Mouse (Mus musculus) natural killer cell, adult 2 months (primary cell): ENCODE measurements around the gene Zfp967.
"Not testable (repeated sequence)": the region's sequence is repeated elsewhere in the genome, so short reads cannot be mapped to it uniquely, and the experiment has no call there.

Experiments
- DNase-seq, 2 experiments: peaks; one replicate each; pipeline ENCODE4 v3.0.0; 2022; ENCODE audit warnings: low spot score in 2 of 2

Zfp967 gene

DNA sequence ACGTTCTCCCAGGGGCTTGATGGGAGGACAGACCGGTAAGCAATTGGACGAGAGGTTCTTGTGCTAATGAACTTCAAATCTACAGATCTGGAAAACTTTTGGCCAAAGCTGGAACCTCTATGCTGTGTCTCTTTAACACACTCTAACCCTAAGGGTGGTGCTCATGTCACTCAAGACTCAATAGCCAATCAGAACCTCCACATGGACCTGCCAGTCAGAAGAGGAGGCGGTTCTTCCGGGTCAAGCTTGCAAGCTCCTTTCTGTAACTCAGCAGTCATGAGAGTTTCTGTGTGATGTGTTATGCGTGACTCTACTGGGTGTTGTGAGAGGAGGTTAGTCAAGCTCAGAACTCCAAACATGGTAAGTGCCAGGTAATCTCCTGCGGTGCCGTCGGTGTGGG is at the start of gene Zfp967:
TSS of gene Zfp967 (plus strand) at position 301 of the 400 bp plus-strand sequence.
- not testable (repeated sequence) for DNase-seq

DNA sequence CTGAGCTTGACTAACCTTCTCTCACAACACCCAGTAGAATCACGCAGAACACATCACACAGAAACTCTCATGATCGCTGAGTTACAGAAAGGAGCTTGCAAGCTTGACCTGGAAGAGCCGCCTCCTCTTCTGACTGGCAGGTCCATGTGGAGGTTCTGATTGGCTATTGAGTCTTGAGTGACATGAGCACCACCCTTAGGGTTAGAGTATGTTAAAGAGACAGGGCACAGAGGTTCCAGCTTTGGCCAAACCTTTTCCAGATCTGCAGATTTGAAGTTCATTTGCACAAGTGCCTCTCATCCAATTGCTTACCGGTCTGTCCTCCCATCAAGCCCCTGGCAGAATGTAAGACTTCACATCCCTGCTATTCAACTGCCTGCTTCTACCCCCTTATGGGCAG is 34.2 kb upstream of the Zfp967 start, which contains the start of gene Gm14434:
TSS of gene Gm14434 (minus strand) at position 101 of the 400 bp plus-strand sequence.
- DNase-seq, result not testable (repeated sequence)
